Mouse (Mus musculus): ENCODE results near the gene Chd1.

GRCm38 (mm10) chr17:15742953-15743352 is 38.2 kb downstream of the Chd1 start:
- TF ChIP-seq POLR2A (IDR thresholded peaks at IDR 0.05; ENCODE audit: control insufficient read depth, low read depth, low read length) (no peak), CTCF (IDR thresholded peaks at IDR 0.05; ENCODE audit: control insufficient read depth, insufficient read depth, insufficient replicate concordance, low read depth, low read length) (no peak)

Measured in testis, adult 2 months (tissue).